16 mouse cellular contexts compared by ENCODE assay signal in the genomic region with DNA sequence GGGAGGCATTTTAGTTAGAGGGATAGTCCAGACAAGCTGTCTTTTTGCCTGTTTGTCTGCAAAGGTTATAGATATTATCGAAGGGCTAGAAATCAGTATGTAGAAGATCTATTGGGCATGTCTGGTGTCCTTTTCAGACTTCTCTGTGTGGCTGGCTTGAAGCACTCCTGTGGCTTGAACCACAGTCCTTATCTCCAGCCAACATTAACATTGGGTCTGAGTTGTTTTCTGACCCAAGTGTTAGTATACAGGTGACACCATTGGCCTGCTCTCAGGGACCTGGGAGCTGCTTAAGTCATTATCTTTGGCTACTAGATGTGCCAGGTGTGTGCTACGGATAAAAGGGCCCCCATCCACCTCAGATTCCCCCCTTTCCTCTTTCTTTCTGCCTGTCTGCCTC.
"Had no signal": no experiment of that assay in that cellular context is flagged by ENCODE, and none has a peak within 500 bp of the region (broad histone marks: within the 10 kb centered on the region; RNA-seq: fewer than 3 reads in every experiment).

No protein-coding gene starts in this region.

- H3K27me3 ChIP-seq: midbrain, embryonic 13.5 days; midbrain, embryonic 15.5 days; neural tube, embryonic 12.5 days had no signal

- H3K27ac ChIP-seq: liver, embryonic 14.5 days; macrophage; midbrain, embryonic 13.5 days; midbrain, embryonic 15.5 days; neural tube, embryonic 12.5 days had no signal

- H3K9me3 ChIP-seq: midbrain, embryonic 13.5 days; midbrain, embryonic 15.5 days; neural tube, embryonic 12.5 days had no signal

- H3K4me3 ChIP-seq: midbrain, embryonic 13.5 days; midbrain, embryonic 15.5 days; neural tube, embryonic 12.5 days had no signal

- H3K36me3 ChIP-seq: midbrain, embryonic 13.5 days; midbrain, embryonic 15.5 days; neural tube, embryonic 12.5 days had no signal

- ATAC-seq: midbrain, embryonic 13.5 days; midbrain, embryonic 15.5 days had no signal

- DNase-seq: lung, adult 18-20 months; lung, embryonic 14.5 days; lung, postnatal 14 days; lung, postnatal 36 days; right cerebral cortex, postnatal 25 days; right cerebral cortex, postnatal 4 days; spleen, adult 18-20 months; thymus, adult 18-20 months; thymus, postnatal 14 days; thymus, postnatal 36 days had no signal

- H3K4me2 ChIP-seq: lung, embryonic 14.5 days; midbrain, embryonic 11.5 days; midbrain, embryonic 13.5 days; midbrain, embryonic 15.5 days; neural tube, embryonic 12.5 days had no signal

- H3K9ac ChIP-seq: liver, embryonic 14.5 days; lung, embryonic 14.5 days; midbrain, embryonic 13.5 days; midbrain, embryonic 15.5 days; neural tube, embryonic 12.5 days had no signal
